Mouse (Mus musculus) forebrain, embryonic 10.5 days (tissue): ENCODE measurements at regions not wholly inside any gene's neighbourhood (a gene's known extent, or its start where the extent isn't known, plus 50 kb on each side); places are given as distances from the start of the nearest gene placed in this dataset.
"Not testable (repeated sequence)": the region's sequence is repeated elsewhere in the genome, so short reads cannot be mapped to it uniquely, and the experiment has no call there.

Experiments used
- DNase-seq: peaks from one replicate; pipeline ENCODE4 v3.0.0-alpha.2; 2017; ENCODE audit warnings: low spot score; ENCODE audit errors: extremely low spot score
- H3K27ac ChIP-seq: fragments of 300-500 bp; sonication (generic); 2 replicates; pipeline ENCODE4 v1.5.1; 2016; ENCODE audit warnings: mild to moderate bottlenecking
- H3K27me3 ChIP-seq: fragments of 300-500 bp; sonication (generic); 2 replicates; pipeline ENCODE4 v1.6.1; 2016; ENCODE audit warnings: mild to moderate bottlenecking; ENCODE audit not compliant: poor library complexity, severe bottlenecking
- H3K36me3 ChIP-seq: fragments of 300-500 bp; sonication (generic); replicated peaks from 2 replicates; pipeline ENCODE4 v1.6.1; 2016; ENCODE audit warnings: mild to moderate bottlenecking, moderate library complexity
- H3K4me1 ChIP-seq: fragments of 300-500 bp; sonication (generic); 2 replicates; pipeline ENCODE4 v1.6.1; 2016
- H3K4me3 ChIP-seq: fragments of 300-500 bp; sonication (generic); 2 replicates; pipeline ENCODE4 v1.5.1; 2016; ENCODE audit warnings: mild to moderate bottlenecking, moderate library complexity
- H3K9me3 ChIP-seq: fragments of 300-500 bp; sonication (generic); 2 replicates; pipeline ENCODE4 v1.6.1; 2016; ENCODE audit warnings: mild to moderate bottlenecking, moderate library complexity
- WGBS: fragments of 180-500 bp; shearing (Covaris S2); methylation state at CpG from one replicate; pipeline ENCODE4 v1.1.7; 2016; 5-methylcytosine and 5-hydroxymethylcytosine counted together

DNA sequence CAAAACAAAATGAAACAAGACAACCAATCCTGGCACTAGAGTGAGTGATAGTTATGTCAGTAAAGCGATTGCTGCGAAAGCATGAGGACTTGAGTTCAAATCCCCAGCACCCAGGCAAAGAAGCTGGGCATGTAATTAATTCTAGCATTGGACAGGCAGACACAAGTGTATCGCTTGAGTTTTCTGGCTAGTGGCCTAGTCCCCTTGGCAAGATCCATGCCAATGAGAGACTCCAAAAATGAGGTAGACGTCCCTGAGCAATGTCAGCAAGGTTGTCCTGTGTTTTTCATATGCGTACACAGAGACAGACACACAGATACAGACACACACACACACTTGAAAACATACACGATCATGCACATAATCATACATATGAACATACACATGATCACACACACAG is 237.3 kb downstream of the Fgf9 start:
- H3K36me3 ChIP-seq, result no peaks in the 10 kb centered on the region
- 0 out of 2 replicates have a peak, but pooled peaks cover 3% of the 10 kb centered on the region for H3K9me3 ChIP-seq
- 92% methylated on average over 6 of the region's 6 CpGs for WGBS
- H3K4me1 ChIP-seq, result no peaks in the 10 kb centered on the region
- no peak overlapping the region for H3K27ac ChIP-seq
- no peaks in the 10 kb centered on the region for H3K27me3 ChIP-seq
- no peak for DNase-seq
- H3K4me3 ChIP-seq, result no peak overlapping the region

GRCm38 (mm10) chr14:58306832-58307521 is 236.6 kb downstream of the Fgf9 start:
- Histone ChIP-seq H3K27ac (no peak overlapping the region), H3K9me3 (0 out of 2 replicates have a peak, but pooled peaks cover 3% of the 10 kb centered on the region), H3K4me3 (no peak overlapping the region), H3K27me3 (no peaks in the 10 kb centered on the region), H3K36me3 (no peaks in the 10 kb centered on the region), H3K4me1 (no peaks in the 10 kb centered on the region)
- 89% methylated on average over 11 of the region's 11 CpGs for WGBS
- DNase-seq, result no peak

- Histone ChIP-seq H3K27me3 (no peaks in the 10 kb centered on the region), H3K9me3 (no peaks in the 10 kb centered on the region), H3K27ac (no peak overlapping the region), H3K4me1 (no peaks in the 10 kb centered on the region), H3K4me3 (no peak overlapping the region), H3K36me3 (no peaks in the 10 kb centered on the region)
- no peak for DNase-seq
- WGBS, result 82% methylated on average over 10 of the region's 10 CpGs
Measured at GRCm38 (mm10) chr14:58300411-58300887, 230.1 kb downstream of the Fgf9 start.

- no peak for DNase-seq
- 89% methylated on average over 13 of the region's 13 CpGs for WGBS
Measured at GRCm38 (mm10) chr14:58286007-58286525, 215.7 kb downstream of the Fgf9 start.

DNA sequence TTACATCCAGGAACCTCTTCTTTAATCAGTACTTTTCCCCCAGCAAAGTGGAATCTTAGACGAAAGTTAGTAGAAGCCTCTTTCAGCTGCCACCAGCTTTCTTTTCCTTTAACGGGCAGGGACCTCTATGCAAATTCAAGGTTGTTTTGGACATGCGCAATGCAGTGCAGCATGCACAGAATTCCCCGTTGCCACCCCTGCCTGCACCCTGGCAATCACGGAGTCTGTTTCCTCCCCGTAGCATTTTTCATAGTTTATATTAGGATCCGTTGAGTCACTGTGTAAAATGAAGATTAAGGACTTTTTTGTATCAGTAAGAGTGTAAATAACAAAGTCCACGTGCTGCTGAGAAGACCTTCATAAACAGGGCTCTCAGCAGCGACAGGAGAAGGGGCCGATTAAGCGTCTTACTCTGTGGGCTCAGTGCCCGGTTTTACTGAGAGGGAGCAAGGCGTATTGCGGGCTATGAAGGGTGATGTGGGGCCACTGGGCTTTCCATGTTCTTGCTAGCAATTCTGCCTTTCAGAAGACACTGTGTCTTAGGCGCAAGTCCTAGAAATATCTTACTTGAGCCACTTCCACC is 212.5 kb downstream of the Fgf9 start:
- H3K4me3 ChIP-seq, result no peak overlapping the region
- no peaks in the 10 kb centered on the region; the same call in 1 of the 2 replicates for H3K9me3 ChIP-seq
- 87% methylated on average over 15 of the region's 15 CpGs for WGBS
- H3K27ac ChIP-seq, result no peak overlapping the region
- H3K4me1 ChIP-seq, result no peaks in the 10 kb centered on the region
- no peaks in the 10 kb centered on the region for H3K36me3 ChIP-seq
- DNase-seq, result no peak
- no peaks in the 10 kb centered on the region for H3K27me3 ChIP-seq

More at GRCm38 (mm10) chr14:58286007-58286525, 215.7 kb downstream of the Fgf9 start:
- no peaks in the 10 kb centered on the region for H3K27me3 ChIP-seq
- no peak overlapping the region for H3K27ac ChIP-seq
- no peak overlapping the region for H3K4me3 ChIP-seq
- H3K36me3 ChIP-seq, result no peaks in the 10 kb centered on the region
- no peaks in the 10 kb centered on the region for H3K9me3 ChIP-seq
- H3K4me1 ChIP-seq, result no peaks in the 10 kb centered on the region

DNA sequence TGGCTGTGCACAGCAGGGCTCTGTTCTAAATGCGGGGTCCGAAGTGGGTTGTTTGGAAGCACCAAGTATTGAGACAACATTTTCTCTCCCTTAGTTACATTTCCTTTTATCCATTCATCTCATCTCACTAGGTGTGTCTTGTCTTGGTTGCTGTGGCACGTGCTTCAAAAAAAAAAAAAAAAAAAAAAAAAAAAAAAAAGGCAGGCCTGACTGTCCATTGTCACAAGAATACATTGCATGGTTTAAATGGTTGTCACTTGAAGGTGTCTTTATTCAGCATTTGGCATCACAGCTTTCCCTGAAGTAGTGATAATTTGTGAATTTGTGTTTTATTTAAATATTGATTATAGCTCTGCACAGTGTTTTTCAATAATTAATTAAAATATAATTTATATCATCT is 211.9 kb downstream of the Fgf9 start:
- Histone ChIP-seq H3K4me1 (no peaks in the 10 kb centered on the region), H3K27me3 (no peaks in the 10 kb centered on the region), H3K4me3 (no peak overlapping the region), H3K9me3 (no peaks in the 10 kb centered on the region; the same call in 1 of the 2 replicates), H3K27ac (no peak overlapping the region), H3K36me3 (no peaks in the 10 kb centered on the region)
- DNase-seq, result no peak
- WGBS, result 75% methylated on average over 3 of the region's 3 CpGs

DNA sequence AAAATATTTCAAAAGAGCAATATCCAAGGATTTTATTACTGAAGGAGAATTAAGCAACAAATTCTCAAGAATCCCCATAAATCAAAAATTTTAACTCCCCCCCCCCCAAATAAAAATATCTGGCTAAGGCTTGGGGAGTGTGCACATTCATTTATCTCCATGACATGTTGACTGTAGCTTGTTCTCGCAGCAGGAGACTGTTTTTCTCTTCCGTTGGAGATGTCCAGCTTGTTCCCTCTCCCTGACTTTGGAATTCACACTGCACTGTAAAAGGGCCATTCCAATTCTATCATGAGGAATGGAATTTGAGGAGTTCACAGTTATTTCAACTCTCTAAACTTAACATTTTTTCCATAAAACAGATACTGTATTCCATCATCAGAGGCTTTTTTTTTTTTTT is 204.1 kb downstream of the Fgf9 start:
- DNase-seq, H3K4me3 ChIP-seq: not testable (repeated sequence)
- WGBS, result 89% methylated on average over 2 of the region's 2 CpGs

DNA sequence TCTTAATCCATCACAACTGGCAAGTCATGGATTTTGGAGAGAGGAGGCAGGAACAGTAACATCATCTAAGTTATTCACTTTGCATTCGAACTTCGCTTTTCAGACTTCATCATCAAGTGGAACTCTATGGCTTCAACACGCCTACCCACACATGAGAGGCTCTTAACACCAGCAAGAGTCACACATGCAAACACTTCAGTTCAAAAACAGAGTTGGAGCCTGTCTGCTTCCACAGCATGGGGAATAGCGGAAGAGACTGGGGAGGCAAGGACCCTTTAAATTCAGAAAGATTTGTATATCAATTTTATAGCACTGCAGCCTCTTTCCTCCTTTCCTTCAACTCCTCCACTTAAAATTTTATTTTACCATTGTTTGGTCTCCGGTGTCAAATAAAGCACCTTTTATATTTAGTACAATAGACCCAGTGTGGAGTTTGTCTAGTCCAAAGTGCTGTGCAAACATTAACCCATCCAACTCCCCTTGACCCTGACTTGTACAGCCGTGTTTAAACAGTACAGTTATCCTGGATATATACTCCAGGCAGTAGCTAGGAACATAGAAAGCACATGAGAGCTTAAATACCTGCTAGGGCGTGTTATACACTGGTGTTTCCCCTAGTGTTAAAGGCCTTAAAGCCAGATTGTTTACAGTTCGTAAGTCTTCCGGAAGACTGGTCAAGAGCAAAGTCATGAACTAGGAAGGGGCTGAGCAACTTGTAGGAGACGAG is 203.5 kb downstream of the Fgf9 start:
- no peak for DNase-seq
- Histone ChIP-seq H3K4me3 (no peak overlapping the region), H3K27me3 (no peaks in the 10 kb centered on the region), H3K36me3 (no peaks in the 10 kb centered on the region), H3K27ac (no peak overlapping the region), H3K9me3 (no peaks in the 10 kb centered on the region), H3K4me1 (no peaks in the 10 kb centered on the region)
- 87% methylated on average over 10 of the region's 10 CpGs for WGBS

More for the DNA sequence above, 204.1 kb downstream of the Fgf9 start:
- H3K27me3 ChIP-seq, H3K9me3 ChIP-seq, H3K36me3 ChIP-seq, H3K4me1 ChIP-seq, H3K27ac ChIP-seq: not testable (repeated sequence)

DNA sequence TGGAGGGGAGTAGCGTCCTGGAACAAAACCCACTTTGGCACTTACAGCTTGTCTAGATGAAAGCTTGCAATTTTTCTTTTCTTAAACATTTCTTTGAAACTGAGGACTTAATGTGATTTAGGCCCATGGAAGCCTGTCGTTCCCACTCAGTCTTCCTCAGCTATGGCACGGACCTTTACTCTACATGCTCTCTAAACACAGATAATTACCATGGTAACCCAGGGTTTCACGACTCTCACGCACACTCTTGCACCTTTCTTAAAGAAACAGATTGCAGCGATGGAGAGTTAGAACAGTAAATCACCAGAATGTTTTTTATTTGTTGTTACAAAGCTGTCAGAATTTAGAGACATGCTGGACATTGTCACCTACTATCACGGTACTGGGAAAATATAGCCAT is 195.0 kb downstream of the Fgf9 start:
- H3K27me3 ChIP-seq, result no peaks in the 10 kb centered on the region
- no peaks in the 10 kb centered on the region for H3K9me3 ChIP-seq
- no peak overlapping the region for H3K4me3 ChIP-seq
- no peak for DNase-seq
- no peak overlapping the region for H3K27ac ChIP-seq
- WGBS, result 80% methylated on average over 7 of the region's 7 CpGs
- no peaks in the 10 kb centered on the region for H3K36me3 ChIP-seq
- H3K4me1 ChIP-seq, result no peaks in the 10 kb centered on the region

DNA sequence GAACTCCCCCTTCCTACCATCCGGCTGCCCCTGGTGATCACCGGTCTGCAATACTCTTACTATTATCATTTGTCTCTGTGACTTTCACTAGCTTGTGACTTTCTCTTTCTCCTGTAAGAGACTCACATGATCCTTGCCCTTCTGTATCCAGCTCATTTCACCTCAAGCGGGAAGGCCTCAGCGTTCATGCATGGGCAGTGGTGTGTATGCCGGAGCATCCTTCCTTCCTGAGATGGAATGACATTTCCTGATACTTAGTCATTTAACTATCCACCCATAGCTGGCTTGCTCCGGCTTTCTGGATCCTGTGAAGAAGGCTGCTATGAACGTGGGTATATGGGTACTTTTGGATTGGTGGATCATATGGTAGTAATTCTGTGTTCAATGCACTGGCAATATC is 194.1 kb downstream of the Fgf9 start:
- H3K4me1 ChIP-seq, result no peaks in the 10 kb centered on the region
- H3K27me3 ChIP-seq, result no peaks in the 10 kb centered on the region
- H3K9me3 ChIP-seq, result no peaks in the 10 kb centered on the region
- DNase-seq, result no peak
- WGBS, result 84% methylated on average over 7 of the region's 7 CpGs
- no peak overlapping the region for H3K27ac ChIP-seq
- no peak overlapping the region for H3K4me3 ChIP-seq
- H3K36me3 ChIP-seq, result no peaks in the 10 kb centered on the region

- Histone ChIP-seq H3K27ac (no peak overlapping the region), H3K36me3 (no peaks in the 10 kb centered on the region), H3K4me3 (no peak overlapping the region), H3K9me3 (no peaks in the 10 kb centered on the region), H3K27me3 (no peaks in the 10 kb centered on the region), H3K4me1 (peaks cover 6% of the 10 kb centered on the region)
- 77% methylated on average over 3 of the region's 3 CpGs for WGBS
- no peak for DNase-seq
Measured at GRCm38 (mm10) chr14:58253369-58253968, 183.1 kb downstream of the Fgf9 start.

DNA sequence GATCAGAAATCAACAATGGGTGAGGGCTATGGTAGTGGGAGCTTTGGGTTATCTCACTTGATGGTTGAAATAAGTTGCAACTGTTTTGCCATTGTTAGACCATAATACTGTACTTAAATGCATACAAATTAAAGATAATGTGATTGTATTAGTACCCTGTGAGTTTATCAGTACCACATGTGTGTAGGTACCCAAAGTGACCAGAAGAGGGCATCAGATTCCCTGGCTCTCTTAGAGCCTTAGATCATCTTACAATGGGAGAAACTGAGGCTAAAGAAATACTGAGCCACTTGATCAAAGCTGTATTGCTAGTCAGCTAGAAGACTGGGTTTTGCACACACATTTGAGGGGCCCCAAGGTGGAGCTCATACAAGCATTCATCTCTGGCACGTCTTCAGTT is 155.5 kb downstream of the Fgf9 start:
- WGBS, result 93% methylated on average over 1 of the region's 1 CpGs
- DNase-seq, result no peak
- H3K27me3 ChIP-seq, result no peaks in the 10 kb centered on the region
- H3K9me3 ChIP-seq, result no peaks in the 10 kb centered on the region
- no peak overlapping the region for H3K4me3 ChIP-seq
- H3K27ac ChIP-seq, result no peak overlapping the region
- no peaks in the 10 kb centered on the region for H3K36me3 ChIP-seq
- peaks cover 6% of the 10 kb centered on the region; the same call in 1 of the 2 replicates for H3K4me1 ChIP-seq
